Mouse (Mus musculus) neural tube, embryonic 15.5 days (tissue): ENCODE results near the gene Smim17. TPM values are rescaled to one million over a fixed set of nuclear protein-coding genes. Genes with fewer than 3 reads are reported as not detected.
"Not testable (repeated sequence)": the region's sequence is repeated elsewhere in the genome, so short reads cannot be mapped to it uniquely, and the experiment has no call there.

ENCODE experiments used
- ATAC-seq: fragments of 200-750 bp; cut with Nextera tagmentation; 2 replicates; pipeline ENCODE4 v1.8.0; 2017; ENCODE audit warnings: mild to moderate bottlenecking, moderate TSS enrichment, moderate library complexity; ENCODE audit not compliant: low FRiP score
- H3K27ac ChIP-seq: fragments of 300-500 bp; sonication (generic); replicated peaks from 2 replicates; pipeline ENCODE4 v1.5.1; 2015; ENCODE audit warnings: mild to moderate bottlenecking, inconsistent platforms
- H3K27me3 ChIP-seq: fragments of 300-500 bp; sonication (generic); replicated peaks from 2 replicates; pipeline ENCODE4 v1.6.1; 2015; ENCODE audit warnings: inconsistent platforms
- H3K36me3 ChIP-seq: fragments of 300-500 bp; sonication (generic); 2 replicates; pipeline ENCODE4 v1.6.1; 2015; ENCODE audit warnings: inconsistent platforms
- H3K4me1 ChIP-seq: fragments of 300-500 bp; sonication (generic); 2 replicates; pipeline ENCODE4 v1.6.1; 2015; ENCODE audit warnings: inconsistent platforms
- H3K4me2 ChIP-seq: fragments of 300-500 bp; sonication (generic); 2 replicates; pipeline ENCODE4 v1.6.1; 2015; ENCODE audit warnings: inconsistent platforms, mild to moderate bottlenecking, moderate library complexity
- H3K4me3 ChIP-seq: fragments of 300-500 bp; sonication (generic); replicated peaks from 2 replicates; pipeline ENCODE4 v1.5.1; 2015; ENCODE audit warnings: mild to moderate bottlenecking, inconsistent platforms
- H3K9ac ChIP-seq: fragments of 300-500 bp; sonication (generic); replicated peaks from 2 replicates; pipeline ENCODE4 v1.6.1; 2015; ENCODE audit warnings: mild to moderate bottlenecking, inconsistent platforms
- H3K9me3 ChIP-seq: fragments of 300-500 bp; sonication (generic); replicated peaks from 2 replicates; pipeline ENCODE4 v1.6.1; 2016; ENCODE audit warnings: inconsistent platforms
- WGBS: fragments of 180-500 bp; shearing (Covaris S2); methylation state at CpG from one replicate; pipeline ENCODE4 v1.1.7; 2015; ENCODE audit warnings: mixed read lengths; 5-methylcytosine and 5-hydroxymethylcytosine counted together
- polyA plus RNA-seq: library from polyadenylated mRNA; unstranded; fragments of >200 nt; fragmentation: Nextera tagmentation; extraction: Ambion mirVana; gene quantifications from 2 replicates; pipeline ENCODE4 v1.2.1, GENCODE M21; 2015

Gene Smim17
- 7.8 and 9.5 TPM in 2 replicates for polyA plus RNA-seq

GRCm38 (mm10) chr7:6397996-6398975, at the start of gene Smim17:
Gene Smim17 (plus strand): TSS chr7:6398715.
- H3K4me3 ChIP-seq: peak within 1 kb of the TSS; percentile 54
- ATAC-seq: peak; percentile 91
- H3K4me2 ChIP-seq: peak within 1 kb of the TSS; percentile 84
- peaks cover 13% of the 10 kb centered on the region for H3K4me1 ChIP-seq
- peak within 1 kb of the TSS; percentile 52 for H3K9ac ChIP-seq
- WGBS: 28% methylated on average over 25 of the region's 25 CpGs
- H3K27ac ChIP-seq: peak within 1 kb of the TSS; percentile 25; the same call in 1 of the 2 replicates
- H3K27me3 ChIP-seq: no peaks in the 10 kb centered on the region
- H3K36me3 ChIP-seq: peaks cover 28% of the 10 kb centered on the region
- no peaks in the 10 kb centered on the region for H3K9me3 ChIP-seq

- ATAC-seq: no peak
- 0 out of 2 replicates have a peak, but pooled peaks cover 3% of the 10 kb centered on the region for H3K4me1 ChIP-seq
These were observed 40.4 kb upstream of the Smim17 start for GRCm38 (mm10) chr7:6358121-6358520.

GRCm38 (mm10) chr7:6358937-6359590, 39.5 kb upstream of the Smim17 start:
- WGBS: 52% methylated on average over 10 of the region's 10 CpGs
- no peak for ATAC-seq
- Histone ChIP-seq H3K27me3 (no peaks in the 10 kb centered on the region), H3K4me3 (no peak overlapping the region), H3K27ac (0 out of 2 replicates have a peak overlapping the region, but pooled peaks have one; percentile 7), H3K4me1 (peaks cover 8% of the 10 kb centered on the region), H3K4me2 (no peak overlapping the region), H3K36me3 (peaks cover 15% of the 10 kb centered on the region), H3K9ac (no peak overlapping the region), H3K9me3 (no peaks in the 10 kb centered on the region)

More at GRCm38 (mm10) chr7:6358121-6358520, 40.4 kb upstream of the Smim17 start:
- 64% methylated on average over 2 of the region's 2 CpGs for WGBS
- Histone ChIP-seq H3K9me3 (no peaks in the 10 kb centered on the region), H3K27ac (no peak overlapping the region), H3K4me3 (no peak overlapping the region), H3K36me3 (peaks cover 24% of the 10 kb centered on the region), H3K9ac (no peak overlapping the region), H3K27me3 (no peaks in the 10 kb centered on the region), H3K4me2 (no peak overlapping the region)

DNA sequence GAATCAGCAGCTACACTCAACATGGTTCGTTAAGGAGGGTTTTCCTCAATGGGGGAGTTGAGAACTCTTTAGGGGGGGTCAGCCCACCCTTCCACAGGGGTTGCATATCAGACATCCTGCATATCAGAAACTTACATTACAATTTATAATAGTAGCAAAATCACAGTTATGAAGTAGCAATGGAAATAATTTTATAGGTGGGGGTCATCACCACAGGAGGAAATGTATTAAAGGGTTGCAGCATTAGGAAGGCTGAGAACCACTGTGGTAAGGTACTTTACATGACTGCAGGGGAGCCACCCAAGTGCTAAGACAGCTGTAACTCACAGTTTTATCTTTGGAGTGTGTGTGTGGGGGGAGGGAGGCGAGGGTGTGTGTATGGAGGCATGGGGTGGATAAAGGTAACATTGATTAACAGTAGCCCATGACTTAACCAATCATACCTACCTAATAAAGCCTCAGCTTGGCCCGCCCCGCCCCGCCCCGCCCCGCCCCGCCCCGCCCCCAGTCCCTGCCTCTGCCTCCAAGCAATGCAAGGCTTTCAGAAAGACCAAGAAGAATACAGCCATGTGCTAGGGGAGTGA, 37.9 kb upstream of the Smim17 start:
- Histone ChIP-seq H3K27me3 (no peaks in the 10 kb centered on the region), H3K4me2 (no peak overlapping the region), H3K4me1 (peaks cover 19% of the 10 kb centered on the region), H3K36me3 (0 out of 2 replicates have a peak, but pooled peaks cover 6% of the 10 kb centered on the region), H3K4me3 (no peak overlapping the region), H3K9me3 (no peaks in the 10 kb centered on the region), H3K9ac (no peak overlapping the region), H3K27ac (no peak overlapping the region)
- 18% methylated on average over 6 of the region's 9 CpGs for WGBS
- ATAC-seq: no peak

DNA sequence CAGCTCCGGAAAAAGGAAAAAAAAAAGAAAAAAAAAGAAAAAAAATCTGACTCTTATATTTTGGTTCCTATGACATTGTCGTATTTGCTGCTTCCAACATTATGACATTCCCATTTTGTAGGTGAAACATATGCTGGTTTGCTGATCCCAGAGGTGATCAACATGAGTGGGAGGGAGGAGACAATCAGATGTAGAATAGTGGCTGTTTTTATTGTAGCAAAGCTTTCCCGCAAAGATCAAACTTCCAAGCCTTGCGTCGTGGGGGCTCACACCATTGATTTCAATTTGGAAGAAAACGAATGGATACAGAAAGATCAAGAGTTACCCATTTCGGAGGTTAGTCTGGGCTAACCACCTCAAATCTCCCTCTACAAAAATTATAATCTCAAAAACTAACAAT, 36.8 kb upstream of the Smim17 start:
- no peak for ATAC-seq
- Histone ChIP-seq H3K36me3 (0 out of 2 replicates have a peak, but pooled peaks cover 3% of the 10 kb centered on the region), H3K4me3 (peak overlapping the region; percentile 55), H3K27me3 (no peaks in the 10 kb centered on the region), H3K9ac (peak overlapping the region; percentile 58), H3K4me1 (peaks cover 19% of the 10 kb centered on the region), H3K9me3 (no peaks in the 10 kb centered on the region), H3K27ac (peak overlapping the region; percentile 92), H3K4me2 (peak overlapping the region; percentile 71)
- 21% methylated on average over 7 of the region's 7 CpGs for WGBS

- peaks cover 19% of the 10 kb centered on the region for H3K4me1 ChIP-seq
- no peaks in the 10 kb centered on the region for H3K36me3 ChIP-seq
- no peaks in the 10 kb centered on the region for H3K27me3 ChIP-seq
- ATAC-seq: peak; percentile 93
- H3K4me2 ChIP-seq: peak overlapping the region; percentile 71
- H3K9me3 ChIP-seq: no peaks in the 10 kb centered on the region
- peak overlapping the region; percentile 92 for H3K27ac ChIP-seq
- H3K4me3 ChIP-seq: peak overlapping the region; percentile 55
- WGBS: under 1% methylated on average over 37 of the region's 38 CpGs
- H3K9ac ChIP-seq: peak overlapping the region; percentile 58
These were observed 36.1 kb upstream of the Smim17 start for GRCm38 (mm10) chr7:6362268-6363046.

DNA sequence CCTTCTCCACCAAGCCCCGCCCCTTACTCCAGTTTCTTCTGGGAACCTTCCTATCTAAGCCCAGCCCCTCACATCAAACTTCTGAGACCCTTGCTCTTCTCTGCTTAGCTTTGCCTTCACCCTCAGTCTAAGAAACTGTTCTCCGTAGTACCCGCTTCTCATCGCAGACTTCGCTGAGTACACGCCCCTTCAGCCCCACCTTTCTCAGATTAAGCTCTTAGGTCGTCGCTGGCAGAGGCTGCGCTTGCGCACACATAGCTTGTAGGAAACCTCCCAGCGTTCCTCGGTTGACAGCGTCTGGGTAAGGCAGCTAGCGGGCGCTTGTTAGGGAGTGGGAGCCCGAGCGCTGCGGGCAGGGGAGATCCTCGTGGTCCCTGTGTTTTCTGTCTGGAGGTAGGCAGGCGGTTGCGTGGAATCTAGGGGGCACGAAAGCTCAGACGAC, 35.4 kb upstream of the Smim17 start, which contains the start of gene Zfp78:
Zfp78 (plus strand) TSS at position 234 of the 442 bp plus-strand sequence.
- H3K4me3 ChIP-seq: peak within 1 kb of the TSS; percentile 55
- under 1% methylated on average over 23 of the region's 23 CpGs for WGBS
- no peaks in the 10 kb centered on the region for H3K27me3 ChIP-seq
- H3K36me3 ChIP-seq: no peaks in the 10 kb centered on the region
- peak within 1 kb of the TSS; percentile 58 for H3K9ac ChIP-seq
- peak within 1 kb of the TSS; percentile 71 for H3K4me2 ChIP-seq
- H3K27ac ChIP-seq: peak within 1 kb of the TSS; percentile 92
- H3K4me1 ChIP-seq: peaks cover 19% of the 10 kb centered on the region
- no peaks in the 10 kb centered on the region for H3K9me3 ChIP-seq
- peak; percentile 84 for ATAC-seq

DNA sequence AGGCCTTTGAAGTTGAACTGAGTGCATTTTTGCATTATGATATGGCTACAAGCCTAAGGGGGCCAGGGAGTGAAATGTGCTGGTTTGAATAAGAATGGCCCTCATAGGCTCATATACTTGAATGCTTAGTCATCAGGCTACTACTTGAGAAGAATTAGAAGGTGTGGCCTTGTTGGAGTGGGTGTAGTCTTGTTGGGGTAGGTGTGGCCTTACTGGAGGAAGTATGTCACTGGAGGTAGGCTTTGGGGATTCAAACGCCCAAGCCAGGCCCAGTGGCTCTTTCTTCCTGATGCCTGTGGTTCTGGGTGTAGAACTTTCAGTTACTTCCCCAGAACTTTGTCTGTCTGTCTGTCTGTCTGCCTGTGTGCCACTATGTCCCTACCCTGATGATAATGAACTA, 33.8 kb upstream of the Smim17 start:
- Histone ChIP-seq H3K9me3 (no peaks in the 10 kb centered on the region), H3K4me2 (peak overlapping the region; percentile 71; the same call in 1 of the 2 replicates), H3K9ac (no peak overlapping the region), H3K27ac (no peak overlapping the region), H3K4me1 (peaks cover 19% of the 10 kb centered on the region), H3K4me3 (no peak overlapping the region), H3K36me3 (no peaks in the 10 kb centered on the region), H3K27me3 (no peaks in the 10 kb centered on the region)
- no peak for ATAC-seq
- 76% methylated on average over 1 of the region's 1 CpGs for WGBS

DNA sequence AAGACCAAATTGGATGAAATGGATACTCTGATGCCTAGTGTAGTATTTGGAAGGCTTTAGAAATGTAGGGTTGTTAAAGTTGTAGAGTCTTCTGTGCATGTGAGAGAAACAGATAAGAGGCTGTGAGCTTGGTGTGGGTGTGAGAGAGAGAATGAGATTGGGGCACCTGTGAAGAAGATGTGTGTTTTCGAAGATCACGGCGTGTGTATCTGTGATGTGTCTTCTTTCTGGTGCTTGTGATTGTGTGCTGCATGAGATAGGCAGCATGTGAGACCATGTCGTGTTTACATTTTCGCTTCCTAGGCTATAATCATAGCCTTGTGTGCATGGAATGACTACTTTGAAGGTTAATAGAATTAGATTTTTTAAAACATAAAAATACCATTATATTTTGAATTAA, 31.3 kb upstream of the Smim17 start:
- Histone ChIP-seq H3K4me2 (no peak overlapping the region), H3K27me3 (no peaks in the 10 kb centered on the region), H3K27ac (no peak overlapping the region), H3K4me3 (no peak overlapping the region), H3K9me3 (no peaks in the 10 kb centered on the region), H3K4me1 (peaks cover 17% of the 10 kb centered on the region), H3K36me3 (no peaks in the 10 kb centered on the region), H3K9ac (no peak overlapping the region)
- no peak for ATAC-seq
- WGBS: 95% methylated on average over 5 of the region's 5 CpGs

GRCm38 (mm10) chr7:6368146-6368545, 30.4 kb upstream of the Smim17 start:
- not testable (repeated sequence) for H3K9me3 ChIP-seq, ATAC-seq, H3K27ac ChIP-seq, H3K36me3 ChIP-seq, H3K4me2 ChIP-seq, H3K4me3 ChIP-seq, H3K9ac ChIP-seq, H3K27me3 ChIP-seq
- H3K4me1 ChIP-seq: peaks cover 17% of the 10 kb centered on the region
- WGBS: 83% methylated on average over 5 of the region's 5 CpGs
